Mouse (Mus musculus) MEL (cell line): ENCODE measurements around the gene Aldh9a1. TPM values are rescaled to one million over a fixed set of nuclear protein-coding genes. Genes with fewer than 3 reads are reported as not detected.

Source experiments
- DNase-seq: peaks from one replicate; pipeline ENCODE4 v3.0.0; 2011; ENCODE audit warnings: low read depth, low spot score
- H3K27ac ChIP-seq: 2 replicates; pipeline ENCODE4 v1.5.1; 2012; ENCODE audit warnings: low read depth, mild to moderate bottlenecking, control low read depth, low read length, moderate library complexity; ENCODE audit not compliant: control insufficient read depth
- H3K27me3 ChIP-seq, 2 experiments: fragments of 150-350 bp in 1 of 2; sonication (generic) in 1 of 2; 2 replicates each; pipeline ENCODE4 v1.6.1; 2012; ENCODE audit warnings: low read length in 2 of 2, mild to moderate bottlenecking in 2 of 2, improper control_type of control experiment in 1 of 2, moderate library complexity in 1 of 2; ENCODE audit not compliant: insufficient read depth in 2 of 2, control insufficient read depth in 1 of 2
- H3K36me3 ChIP-seq, 2 experiments: 2 replicates each; pipeline ENCODE4 v1.6.1; 2012 to 2014; ENCODE audit warnings: low read length in 2 of 2, improper control_type of control experiment in 1 of 2, inconsistent platforms in 1 of 2, mild to moderate bottlenecking in 1 of 2; ENCODE audit not compliant: insufficient read depth in 2 of 2, control insufficient read depth in 1 of 2
- H3K4me1 ChIP-seq, 2 experiments: fragments of 150-350 bp in 1 of 2; sonication (generic) in 1 of 2; 2 replicates each; pipeline ENCODE4 v1.6.1; 2012; ENCODE audit warnings: low read length in 2 of 2, improper control_type of control experiment in 1 of 2, mild to moderate bottlenecking in 1 of 2; ENCODE audit not compliant: insufficient read depth in 2 of 2, control insufficient read depth in 1 of 2
- H3K4me3 ChIP-seq, 2 experiments: fragments of 150-350 bp in 1 of 2; sonication (generic) in 1 of 2; 2 replicates each; pipeline ENCODE4 v1.5.1; 2012; ENCODE audit warnings: low read depth in 2 of 2, low read length in 2 of 2, mild to moderate bottlenecking in 2 of 2, moderate library complexity in 2 of 2, control low read depth in 1 of 2, improper control_type of control experiment in 1 of 2; ENCODE audit not compliant: control insufficient read depth in 1 of 2, insufficient read depth in 1 of 2
- H3K79me2 ChIP-seq: 2 replicates; pipeline ENCODE4 v1.6.1; 2012; ENCODE audit warnings: mild to moderate bottlenecking, low read length, moderate library complexity; ENCODE audit not compliant: control insufficient read depth, poor library complexity, insufficient read depth
- H3K9ac ChIP-seq: 2 replicates; pipeline ENCODE4 v1.6.1; 2012; ENCODE audit warnings: low read depth, mild to moderate bottlenecking, control low read depth, low read length, moderate library complexity; ENCODE audit not compliant: control insufficient read depth, poor library complexity, severe bottlenecking
- H3K9me3 ChIP-seq: fragments of 150-350 bp; sonication (generic); replicated peaks from 2 replicates; pipeline ENCODE4 v1.6.1; 2012; ENCODE audit warnings: mild to moderate bottlenecking, low read length, improper control_type of control experiment, moderate library complexity; ENCODE audit not compliant: insufficient read depth
- BHLHE40 ChIP-seq: IDR thresholded peaks from 2 replicates; pipeline ENCODE4 v1.6.1; 2012; ENCODE audit warnings: low read depth, mild to moderate bottlenecking, inconsistent platforms, low read length, improper control_type of control experiment, borderline replicate concordance
- CHD1 ChIP-seq: IDR thresholded peaks from 2 replicates; pipeline ENCODE4 v1.6.1; 2012; ENCODE audit warnings: low read depth, mild to moderate bottlenecking, inconsistent platforms, low read length, improper control_type of control experiment
- CHD2 ChIP-seq: IDR thresholded peaks from 2 replicates; pipeline ENCODE4 v1.6.1; 2011; ENCODE audit warnings: low read length, improper control_type of control experiment
- CTCF ChIP-seq, 3 experiments: IDR thresholded peaks in 2 of 3; conservative IDR thresholded peaks in 1 of 3; 2 replicates each; pipeline ENCODE4 v1.5.1; 2011 to 2012; ENCODE audit warnings: low read length in 3 of 3, low read depth in 2 of 3, mild to moderate bottlenecking in 2 of 3, improper control_type of control experiment in 1 of 3, inconsistent platforms in 1 of 3, mixed read lengths in 1 of 3, moderate library complexity in 1 of 3; ENCODE audit not compliant: control insufficient read depth in 1 of 3, insufficient read depth in 1 of 3, poor library complexity in 1 of 3, severe bottlenecking in 1 of 3
- ELF1 ChIP-seq: IDR thresholded peaks from 2 replicates; pipeline ENCODE4 v1.6.1; 2014; ENCODE audit warnings: low read depth, mild to moderate bottlenecking, inconsistent platforms, low read length, improper control_type of control experiment, moderate library complexity
- GABPA ChIP-seq: IDR thresholded peaks from 2 replicates; pipeline ENCODE4 v1.6.1; 2012; ENCODE audit warnings: low read depth, mild to moderate bottlenecking, inconsistent platforms, low read length, improper control_type of control experiment, moderate library complexity
- GATA1 ChIP-seq: IDR thresholded peaks from 2 replicates; pipeline ENCODE4 v1.6.1; 2011; ENCODE audit warnings: low read depth, low read length, improper control_type of control experiment
- JUND ChIP-seq: IDR thresholded peaks from 2 replicates; pipeline ENCODE4 v1.6.1; 2011; ENCODE audit warnings: low read depth, mild to moderate bottlenecking, improper control_type of control experiment, low read length
- MAZ ChIP-seq: IDR thresholded peaks from 2 replicates; pipeline ENCODE4 v1.6.1; 2012; ENCODE audit warnings: low read depth, mild to moderate bottlenecking, inconsistent platforms, low read length, improper control_type of control experiment
- MXI1 ChIP-seq: IDR thresholded peaks from 2 replicates; pipeline ENCODE4 v1.6.1; 2011; ENCODE audit warnings: mild to moderate bottlenecking, low read depth, low read length, improper control_type of control experiment
- MYC ChIP-seq: IDR thresholded peaks from 2 replicates; pipeline ENCODE4 v1.6.1; 2011; ENCODE audit warnings: low read depth, mild to moderate bottlenecking, low read length, improper control_type of control experiment, moderate library complexity
- NRF1 ChIP-seq: IDR thresholded peaks from 2 replicates; pipeline ENCODE4 v1.6.1; 2014; ENCODE audit warnings: low read depth, mild to moderate bottlenecking, inconsistent platforms, low read length, improper control_type of control experiment, moderate library complexity; ENCODE audit not compliant: poor library complexity, insufficient read depth, severe bottlenecking
- POLR2A ChIP-seq, 2 experiments: IDR thresholded peaks; 2 replicates each; pipeline ENCODE4 v1.6.1; 2011 to 2012; ENCODE audit warnings: low read length in 2 of 2, mild to moderate bottlenecking in 2 of 2, control low read depth in 1 of 2, improper control_type of control experiment in 1 of 2, low read depth in 1 of 2, moderate library complexity in 1 of 2; ENCODE audit not compliant: control insufficient read depth in 1 of 2, insufficient read depth in 1 of 2, poor library complexity in 1 of 2
- POLR2AphosphoS2 ChIP-seq: IDR thresholded peaks from 2 replicates; pipeline ENCODE4 v1.6.1; 2011; ENCODE audit warnings: low read length, improper control_type of control experiment
- RAD21 ChIP-seq: IDR thresholded peaks from 2 replicates; pipeline ENCODE4 v1.6.1; 2011; ENCODE audit warnings: mild to moderate bottlenecking, low read depth, low read length, improper control_type of control experiment
- RCOR1 ChIP-seq: IDR thresholded peaks from 2 replicates; pipeline ENCODE4 v1.6.1; 2012; ENCODE audit warnings: low read depth, mild to moderate bottlenecking, inconsistent platforms, low read length, improper control_type of control experiment
- SMC3 ChIP-seq: IDR thresholded peaks from 2 replicates; pipeline ENCODE4 v1.6.1; 2011; ENCODE audit warnings: low read depth, low read length, improper control_type of control experiment
- TAL1 ChIP-seq: IDR thresholded peaks from 2 replicates; pipeline ENCODE4 v1.6.1; 2012; ENCODE audit warnings: mild to moderate bottlenecking, inconsistent platforms, low read length, moderate library complexity, mixed read lengths
- UBTF ChIP-seq: IDR thresholded peaks from 2 replicates; pipeline ENCODE4 v1.6.1; 2012; ENCODE audit warnings: low read depth, mild to moderate bottlenecking, inconsistent platforms, low read length, improper control_type of control experiment, moderate library complexity, borderline replicate concordance; ENCODE audit not compliant: insufficient read depth
- ZC3H11A ChIP-seq: IDR thresholded peaks from 2 replicates; pipeline ENCODE4 v1.6.1; 2012; ENCODE audit warnings: low read depth, mild to moderate bottlenecking, inconsistent platforms, low read length, improper control_type of control experiment
- polyA plus RNA-seq, 2 experiments: library from polyadenylated mRNA; stranded (reverse) in 1 of 2; unstranded in 1 of 2; fragments of >175 nt in 1 of 2; fragments of >200 nt in 1 of 2; gene quantifications; 2 replicates each; pipeline versions ENCODE4 v1.2.1 to v1.2.4; 2012; ENCODE audit warnings: low replicate concordance in 2 of 2, low read depth in 1 of 2; ENCODE audit not compliant: insufficient read length in 2 of 2, insufficient read depth in 1 of 2, missing spikeins in 1 of 2
- total RNA-seq: library from RNA; depleted of rRNA; stranded (reverse); fragments of 300-350 nt; gene quantifications from 2 replicates; pipeline ENCODE4 v1.2.3, GENCODE M21; 2012

Gene Aldh9a1
- total and polyA plus RNA-seq, 3 experiments: 14.3 to 78.2 TPM; not detected in 1

GRCm38 (mm10) chr1:167409601-167410000, 59.8 kb downstream of the Aldh9a1 start:
- no peaks in the 10 kb centered on the region for H3K79me2 ChIP-seq
- peaks cover 0 to 3% of the 10 kb centered on the region in 2 experiments; a peak in 3 of 4 replicates for H3K27me3 ChIP-seq
- H3K36me3 ChIP-seq: no peaks in the 10 kb centered on the region
- no peaks in the 10 kb centered on the region for H3K9me3 ChIP-seq
- H3K4me3 ChIP-seq: no peak overlapping the region
- no peak overlapping the region for H3K9ac ChIP-seq
- no peaks in the 10 kb centered on the region for H3K4me1 ChIP-seq
- DNase-seq: no peak
- TF ChIP-seq GATA1 (no peak), ZC3H11A (no peak), GABPA (no peak), MXI1 (no peak), TAL1 (no peak), JUND (no peak), MAZ (no peak), UBTF (no peak)
- H3K27ac ChIP-seq: no peak overlapping the region

DNA sequence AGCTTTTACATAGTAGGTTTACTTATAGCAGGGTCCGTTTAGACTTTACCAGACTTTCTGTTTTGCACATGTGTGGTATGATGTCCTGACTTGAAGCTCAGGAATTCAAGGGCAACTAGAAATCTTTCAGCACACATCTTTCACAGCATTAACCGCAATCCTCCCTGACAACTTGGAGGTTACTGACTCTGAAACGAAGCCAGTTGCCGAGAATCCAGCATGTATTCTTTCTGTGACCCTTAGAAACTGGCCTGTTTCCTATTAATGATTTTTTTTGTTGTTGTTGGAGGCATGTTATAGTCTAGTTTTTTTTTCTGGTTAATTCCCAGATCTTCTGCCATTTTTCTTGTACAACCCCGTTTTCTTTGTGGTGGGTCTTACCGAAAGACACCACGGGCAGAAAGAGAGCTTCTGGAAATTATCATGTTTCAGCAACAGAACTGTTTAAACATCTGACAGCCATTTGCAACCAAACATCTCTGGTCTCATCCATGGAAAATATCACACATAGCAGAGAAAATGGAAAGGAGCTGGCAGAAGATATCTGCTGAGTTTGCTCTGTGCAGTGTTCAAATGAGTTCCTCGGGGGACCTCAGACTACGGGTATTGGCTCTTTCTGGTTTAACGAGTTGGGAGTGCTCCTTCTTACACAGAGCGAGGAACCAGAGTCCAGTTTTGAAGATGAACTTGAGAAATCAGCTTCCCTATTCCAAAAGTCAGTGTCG, 62.4 kb downstream of the Aldh9a1 start:
- DNase-seq: no peak
- H3K79me2 ChIP-seq: no peaks in the 10 kb centered on the region

DNA sequence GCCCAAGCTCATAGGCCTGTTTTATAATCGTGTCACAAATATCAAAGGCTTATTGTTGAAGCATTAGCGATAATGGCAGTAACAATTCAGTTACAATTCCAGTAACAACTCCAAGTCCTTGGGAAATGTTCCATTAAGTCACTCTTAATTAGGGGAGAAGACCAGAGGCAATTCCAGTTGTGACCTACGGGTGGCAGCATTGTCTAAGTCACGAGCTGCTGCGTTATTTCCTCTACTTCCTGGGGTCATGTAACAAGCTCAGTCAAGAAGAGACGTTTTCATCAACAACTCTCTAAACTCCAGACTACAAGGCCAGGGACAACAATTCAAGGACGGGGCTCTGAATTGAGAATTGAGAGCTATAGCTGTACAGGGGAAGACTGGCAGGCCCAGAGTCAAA, 65.1 kb downstream of the Aldh9a1 start:
- peak; percentile 65 for DNase-seq
- no peaks in the 10 kb centered on the region for H3K36me3 ChIP-seq
- TF ChIP-seq ELF1: 0 out of 2 replicates have a peak, but pooled peaks have one; percentile 31
- TF ChIP-seq RAD21: peak; percentile 77
- peak; percentile 60 for TF ChIP-seq SMC3
- no peak for TF ChIP-seq MAZ
- TF ChIP-seq ZC3H11A: peak; percentile 49
- peak; percentile 47 to 72 (median 50) for TF ChIP-seq CTCF (IDR thresholded peaks at IDR 0.05 in 2 of 3, conservative IDR thresholded peaks at IDR 0.05 in 1 of 3; ENCODE audit: control insufficient read depth in 1 of 3, insufficient read depth in 1 of 3, low read depth in 2 of 3, low read length in 3 of 3, poor library complexity in 1 of 3, severe bottlenecking in 1 of 3)
- TF ChIP-seq TAL1: no peak
- H3K79me2 ChIP-seq: no peaks in the 10 kb centered on the region
- no peak overlapping the region for H3K27ac ChIP-seq
- H3K27me3 ChIP-seq: peaks cover 0 to 1% of the 10 kb centered on the region in 2 experiments; a peak in 1 of 4 replicates
- H3K9me3 ChIP-seq: no peaks in the 10 kb centered on the region
- no peak overlapping the region for H3K4me3 ChIP-seq
- H3K9ac ChIP-seq: no peak overlapping the region
- H3K4me1 ChIP-seq: no peaks in the 10 kb centered on the region

More for the DNA sequence above, 62.4 kb downstream of the Aldh9a1 start:
- H3K4me1 ChIP-seq: no peaks in the 10 kb centered on the region
- TF ChIP-seq POLR2A (IDR thresholded peaks at IDR 0.05; ENCODE audit: control insufficient read depth in 1 of 2, insufficient read depth in 1 of 2, low read depth in 1 of 2, low read length in 2 of 2, poor library complexity in 1 of 2) (no peak), CHD2 (no peak), GABPA (no peak), MYC (no peak), GATA1 (no peak), ZC3H11A (no peak), RCOR1 (no peak), POLR2AphosphoS2 (no peak), BHLHE40 (no peak), CHD1 (no peak), MXI1 (no peak), NRF1 (no peak), RAD21 (no peak)
- no peaks in the 10 kb centered on the region for H3K9me3 ChIP-seq
- H3K27me3 ChIP-seq: peaks cover 0 to 3% of the 10 kb centered on the region in 2 experiments; a peak in 2 of 4 replicates
- no peak overlapping the region for H3K4me3 ChIP-seq
- H3K36me3 ChIP-seq: no peaks in the 10 kb centered on the region
- H3K27ac ChIP-seq: no peak overlapping the region
- no peak overlapping the region for H3K9ac ChIP-seq
